Mouse (Mus musculus) stomach, embryonic 16.5 days (tissue): ENCODE results near the gene Clmp. TPM values are rescaled to one million over a fixed set of nuclear protein-coding genes. Genes with fewer than 3 reads are reported as not detected.

Experiments
- ATAC-seq: fragments of 200-750 bp; cut with Nextera tagmentation; 2 replicates; pipeline ENCODE4 v1.8.0; 2017; ENCODE audit warnings: moderate number of reproducible peaks, moderate TSS enrichment; ENCODE audit not compliant: insufficient read depth, low FRiP score
- H3K27ac ChIP-seq: fragments of 300-500 bp; sonication (generic); 2 replicates; pipeline ENCODE4 v1.5.1; 2014; ENCODE audit warnings: low read length
- H3K27me3 ChIP-seq: fragments of 300-500 bp; sonication (generic); 2 replicates; pipeline ENCODE4 v1.6.1; 2014; ENCODE audit warnings: low read length, control low read depth, mixed read lengths; ENCODE audit not compliant: control insufficient read depth, insufficient read depth
- H3K36me3 ChIP-seq: fragments of 300-500 bp; sonication (generic); 2 replicates; pipeline ENCODE4 v1.6.1; 2014; ENCODE audit warnings: low read length; ENCODE audit not compliant: control insufficient read depth, insufficient read depth
- H3K4me1 ChIP-seq: fragments of 300-500 bp; sonication (generic); 2 replicates; pipeline ENCODE4 v1.6.1; 2014; ENCODE audit warnings: low read length, control low read depth, mixed read lengths; ENCODE audit not compliant: control insufficient read depth, insufficient read depth
- H3K4me2 ChIP-seq: fragments of 300-500 bp; sonication (generic); 2 replicates; pipeline ENCODE4 v1.6.1; 2014; ENCODE audit warnings: low read depth, low read length, mixed read lengths
- H3K4me3 ChIP-seq: fragments of 300-500 bp; sonication (generic); replicated peaks from 2 replicates; pipeline ENCODE4 v1.5.1; 2014; ENCODE audit warnings: mild to moderate bottlenecking, low read length
- H3K9ac ChIP-seq: fragments of 300-500 bp; sonication (generic); 2 replicates; pipeline ENCODE4 v1.6.1; 2014; ENCODE audit warnings: low read length
- H3K9me3 ChIP-seq: fragments of 300-500 bp; sonication (generic); replicated peaks from 2 replicates; pipeline ENCODE4 v1.6.1; 2016; ENCODE audit warnings: low read length, control low read depth; ENCODE audit not compliant: control insufficient read depth
- WGBS: fragments of 180-500 bp; shearing (Covaris S2); extraction: QIAGEN DNeasy Blood & Tissue Kit; methylation state at CpG from one replicate; pipeline ENCODE4 v1.1.7; 2014; 5-methylcytosine and 5-hydroxymethylcytosine counted together
- polyA plus RNA-seq: library from polyadenylated mRNA; unstranded; fragments of >200 nt; fragmentation: Nextera tagmentation; extraction: Ambion mirVana; gene quantifications from 2 replicates; pipeline ENCODE4 v1.2.1, GENCODE M21; 2015

Gene Clmp
- polyA plus RNA-seq, 1 experiment from 2014 or later: 23.2 TPM

- ATAC-seq: no peak
- 26% methylated on average over 2 of the region's 2 CpGs for WGBS
- Histone ChIP-seq H3K36me3 (no peaks in the 10 kb centered on the region), H3K27ac (peak overlapping the region; percentile 87), H3K27me3 (no peaks in the 10 kb centered on the region), H3K9ac (no peak overlapping the region), H3K4me2 (no peak overlapping the region; the same call in 1 of the 2 replicates), H3K9me3 (no peaks in the 10 kb centered on the region), H3K4me3 (no peak overlapping the region), H3K4me1 (peaks cover 8% of the 10 kb centered on the region)
These were observed 46.5 kb downstream of the Clmp start for GRCm38 (mm10) chr9:40732302-40732701.

GRCm38 (mm10) chr9:40737117-40737516 lies 51.4 kb downstream of the Clmp start:
- Histone ChIP-seq H3K4me3 (no peak overlapping the region), H3K27ac (no peak overlapping the region), H3K27me3 (no peaks in the 10 kb centered on the region), H3K9me3 (no peaks in the 10 kb centered on the region), H3K4me2 (no peak overlapping the region), H3K9ac (no peak overlapping the region), H3K4me1 (peaks cover 3% of the 10 kb centered on the region; the same call in 1 of the 2 replicates), H3K36me3 (no peaks in the 10 kb centered on the region)
- ATAC-seq: no peak
- 89% methylated on average over 6 of the region's 6 CpGs for WGBS

GRCm38 (mm10) chr9:40743525-40744034 lies 57.8 kb downstream of the Clmp start:
- no peak for ATAC-seq

GRCm38 (mm10) chr9:40744233-40744632 lies 58.5 kb downstream of the Clmp start:
- Histone ChIP-seq H3K36me3 (no peaks in the 10 kb centered on the region), H3K27me3 (no peaks in the 10 kb centered on the region), H3K27ac (no peak overlapping the region), H3K4me2 (no peak overlapping the region), H3K4me1 (0 out of 2 replicates have a peak, but pooled peaks cover 3% of the 10 kb centered on the region), H3K9me3 (no peaks in the 10 kb centered on the region), H3K9ac (no peak overlapping the region), H3K4me3 (no peak overlapping the region)
- WGBS: 42% methylated on average over 3 of the region's 3 CpGs
- ATAC-seq: no peak

More at GRCm38 (mm10) chr9:40743525-40744034, 57.8 kb downstream of the Clmp start:
- WGBS: 47% methylated on average over 7 of the region's 7 CpGs
- Histone ChIP-seq H3K9me3 (no peaks in the 10 kb centered on the region), H3K4me2 (no peak overlapping the region), H3K4me3 (no peak overlapping the region), H3K27me3 (no peaks in the 10 kb centered on the region), H3K4me1 (0 out of 2 replicates have a peak, but pooled peaks cover 3% of the 10 kb centered on the region), H3K9ac (no peak overlapping the region), H3K36me3 (no peaks in the 10 kb centered on the region), H3K27ac (no peak overlapping the region; the same call in 1 of the 2 replicates)

- H3K36me3 ChIP-seq: no peaks in the 10 kb centered on the region
- no peak overlapping the region for H3K9ac ChIP-seq
- H3K4me2 ChIP-seq: no peak overlapping the region
- H3K27ac ChIP-seq: no peak overlapping the region
- H3K4me3 ChIP-seq: no peak overlapping the region
- no peaks in the 10 kb centered on the region for H3K27me3 ChIP-seq
- WGBS: 55% methylated on average over 9 of the region's 9 CpGs
- H3K9me3 ChIP-seq: no peaks in the 10 kb centered on the region
- no peak for ATAC-seq
- 0 out of 2 replicates have a peak, but pooled peaks cover 3% of the 10 kb centered on the region for H3K4me1 ChIP-seq
These were observed 61.0 kb downstream of the Clmp start for GRCm38 (mm10) chr9:40746796-40747195.

- Histone ChIP-seq H3K9me3 (no peaks in the 10 kb centered on the region), H3K27ac (no peak overlapping the region), H3K4me3 (no peak overlapping the region), H3K4me2 (no peak overlapping the region), H3K36me3 (no peaks in the 10 kb centered on the region), H3K4me1 (0 out of 2 replicates have a peak, but pooled peaks cover 3% of the 10 kb centered on the region), H3K9ac (no peak overlapping the region), H3K27me3 (no peaks in the 10 kb centered on the region)
- ATAC-seq: no peak
- WGBS: 65% methylated on average over 9 of the region's 9 CpGs
These were observed 61.5 kb downstream of the Clmp start for GRCm38 (mm10) chr9:40747249-40747648.

- Histone ChIP-seq H3K4me2 (no peak overlapping the region), H3K27me3 (no peaks in the 10 kb centered on the region), H3K9ac (no peak overlapping the region), H3K27ac (no peak overlapping the region), H3K36me3 (no peaks in the 10 kb centered on the region), H3K9me3 (no peaks in the 10 kb centered on the region), H3K4me3 (no peak overlapping the region), H3K4me1 (0 out of 2 replicates have a peak, but pooled peaks cover 3% of the 10 kb centered on the region)
- 68% methylated on average over 8 of the region's 8 CpGs for WGBS
- ATAC-seq: peak; percentile 64; the same call in 1 of the 2 replicates
These were observed 64.3 kb downstream of the Clmp start for GRCm38 (mm10) chr9:40749832-40750620.

GRCm38 (mm10) chr9:40751749-40752148 lies 66.0 kb downstream of the Clmp start:
- Histone ChIP-seq H3K4me1 (peaks cover 8% of the 10 kb centered on the region; the same call in 1 of the 2 replicates), H3K36me3 (no peaks in the 10 kb centered on the region), H3K4me2 (no peak overlapping the region), H3K27me3 (no peaks in the 10 kb centered on the region), H3K4me3 (no peak overlapping the region), H3K9ac (no peak overlapping the region), H3K9me3 (no peaks in the 10 kb centered on the region), H3K27ac (no peak overlapping the region)
- ATAC-seq: no peak
- 57% methylated on average over 3 of the region's 3 CpGs for WGBS

GRCm38 (mm10) chr9:40756401-40756800 lies 70.6 kb downstream of the Clmp start:
- Histone ChIP-seq H3K9me3 (no peaks in the 10 kb centered on the region), H3K4me1 (peaks cover 15% of the 10 kb centered on the region), H3K4me3 (no peak overlapping the region), H3K4me2 (peak overlapping the region; percentile 44), H3K27ac (no peak overlapping the region), H3K36me3 (no peaks in the 10 kb centered on the region), H3K27me3 (no peaks in the 10 kb centered on the region), H3K9ac (no peak overlapping the region)
- WGBS: 19% methylated on average over 4 of the region's 4 CpGs
- no peak for ATAC-seq
